Mouse (Mus musculus) lung, adult 18-20 months (tissue): ENCODE data around the gene Itsn1.

Experiments
- DNase-seq, 2 experiments: peaks; one replicate each; pipeline ENCODE4 v3.0.0; 2022; ENCODE audit warnings: mixed read lengths in 2 of 2

The Itsn1 gene

DNA sequence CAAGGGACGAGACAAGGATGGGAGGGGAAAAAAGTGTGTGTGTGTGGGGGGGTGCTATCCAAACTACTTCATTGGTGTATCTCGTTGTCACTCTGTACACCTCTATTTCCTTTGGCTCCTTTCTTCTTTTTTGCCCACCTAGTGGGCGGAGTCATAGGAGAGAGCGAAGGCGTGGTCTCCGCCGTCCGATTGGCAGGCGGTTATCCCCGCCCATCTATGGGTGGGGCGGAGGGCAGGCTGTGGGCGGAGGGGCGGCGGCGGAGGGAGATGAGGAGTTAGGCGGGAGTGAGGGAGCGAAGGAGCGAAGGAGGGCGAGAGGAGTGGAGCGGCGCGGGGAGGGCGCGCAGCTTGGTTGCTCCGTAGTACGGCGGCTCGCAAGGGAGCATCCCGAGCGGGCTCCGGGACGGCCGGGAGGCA lies at the start of gene Itsn1:
TSS of gene Itsn1 (plus strand) at position 216 of the 417 bp plus-strand sequence.
- DNase-seq: peak; percentile 99

DNA sequence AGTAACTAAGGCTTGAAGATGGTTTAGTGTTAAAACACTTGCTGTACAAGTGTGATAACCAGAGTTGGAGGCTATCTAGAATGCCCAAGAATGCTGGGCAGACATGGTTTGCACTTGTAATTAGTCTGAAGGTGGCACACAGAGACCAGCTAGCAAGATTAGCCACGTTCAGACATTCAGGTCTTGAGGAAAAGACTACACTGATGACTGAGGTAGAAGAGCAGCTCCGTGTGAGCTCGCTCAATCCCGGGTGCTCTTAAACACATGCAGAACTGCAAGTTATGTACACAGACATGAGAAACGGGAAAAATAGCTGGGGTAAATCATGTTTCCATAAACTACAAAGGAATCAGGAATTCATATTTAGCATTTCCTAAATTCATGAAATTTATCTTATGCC lies 48.4 kb upstream of the Itsn1 start:
- DNase-seq: no peak

DNA sequence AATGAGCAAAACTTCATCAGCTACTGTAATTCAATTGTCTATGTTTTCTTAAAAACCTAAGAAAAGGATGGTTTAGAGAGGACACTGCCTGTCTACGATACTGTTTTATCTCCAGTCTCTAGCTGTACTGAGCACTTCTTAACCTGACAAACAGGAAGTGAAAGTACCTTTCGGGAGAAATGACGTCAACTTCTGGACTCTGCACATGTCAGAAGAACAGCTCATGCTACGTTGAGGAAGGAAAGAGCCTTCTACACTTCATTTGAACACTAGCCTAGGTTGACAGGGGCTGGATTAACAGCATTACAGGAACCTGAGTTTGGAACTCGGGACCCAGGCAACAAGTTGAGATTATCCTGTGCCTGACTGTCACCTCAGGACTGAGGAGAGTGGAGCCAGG lies 43.6 kb upstream of the Itsn1 start:
- DNase-seq: no peak

DNA sequence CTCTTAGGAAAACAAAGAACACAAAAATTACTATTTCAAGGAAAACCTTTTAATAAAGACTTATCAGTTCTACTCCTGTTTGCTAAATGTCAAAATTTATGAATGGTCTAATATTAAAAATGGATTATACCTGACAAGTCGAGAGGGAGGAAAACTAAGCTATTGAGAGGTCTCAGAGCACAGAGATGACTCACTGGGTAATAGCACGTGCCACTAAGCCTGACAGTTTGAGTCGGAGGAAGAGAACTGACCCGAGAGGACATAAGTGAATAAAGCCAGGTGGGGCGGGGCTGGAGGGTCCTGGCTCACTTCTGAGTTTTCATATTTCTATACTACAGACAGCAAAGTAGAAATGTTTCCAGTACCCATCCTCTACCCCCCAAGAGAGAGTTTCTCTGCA lies 42.7 kb upstream of the Itsn1 start:
- DNase-seq: no peak

DNA sequence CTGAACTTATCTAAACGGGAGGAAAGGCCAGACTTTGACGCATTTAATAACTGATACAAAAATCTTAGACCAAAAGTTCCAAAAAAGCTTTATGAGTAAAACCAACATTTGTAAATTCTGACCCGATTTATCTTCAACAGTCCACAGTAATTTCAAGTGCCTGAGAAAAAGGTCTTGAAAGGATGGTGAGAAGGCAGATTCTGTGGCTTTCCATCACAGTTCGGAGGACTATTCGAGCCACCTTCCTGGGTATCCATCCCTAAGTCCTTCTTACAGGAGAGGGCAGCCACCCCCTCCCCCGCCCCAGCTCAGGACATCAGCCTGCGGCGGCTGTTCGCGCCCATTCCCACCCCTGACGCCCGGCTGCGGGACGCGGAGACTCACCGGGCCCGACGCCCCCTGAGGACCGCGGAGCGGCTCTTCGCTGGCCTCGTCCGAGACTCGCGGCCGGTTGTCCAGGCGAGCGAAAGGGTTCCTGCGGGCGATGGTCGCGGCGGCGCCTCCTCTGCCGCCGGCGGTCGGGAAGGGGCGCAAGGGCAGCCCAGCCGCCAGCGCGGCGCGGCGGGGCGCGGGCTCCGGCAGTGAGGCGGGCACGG lies 41.0 kb upstream of the Itsn1 start:
- no peak for DNase-seq

DNA sequence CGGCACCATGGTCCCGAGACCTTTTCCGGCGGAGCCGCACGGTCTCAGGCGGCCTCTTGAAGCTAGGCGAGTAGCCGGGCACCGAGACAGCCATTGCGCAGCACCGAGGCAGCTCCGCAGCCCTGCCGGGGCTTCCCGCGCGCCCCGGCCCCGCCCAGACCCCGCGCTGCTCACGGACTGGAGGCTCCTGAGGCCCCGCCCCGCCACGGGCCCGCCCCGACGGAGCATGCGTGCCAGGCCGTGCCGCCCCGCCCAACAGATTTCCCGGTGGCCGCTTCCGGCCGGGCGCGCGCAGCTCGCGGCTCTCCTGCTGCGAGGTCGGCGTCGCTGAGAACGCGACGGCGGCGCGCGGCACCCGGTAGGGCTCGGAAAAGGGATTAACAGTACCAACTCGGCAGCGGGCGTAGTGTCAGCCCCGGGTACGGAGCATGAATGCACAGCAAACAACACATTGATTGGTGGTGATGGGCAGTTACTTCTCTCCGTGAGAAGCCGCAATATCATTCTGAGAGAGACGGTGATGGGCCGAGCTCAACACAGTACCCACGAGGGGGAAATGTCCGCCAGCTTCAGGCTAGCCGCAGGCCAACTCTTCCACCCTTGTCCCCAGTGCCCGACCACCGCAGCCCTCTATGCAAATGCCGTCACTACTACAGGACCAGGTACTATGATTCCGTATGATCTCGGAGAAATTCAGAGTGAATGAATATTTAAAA lies 40.3 kb upstream of the Itsn1 start, which contains the start of gene Donson:
TSS of gene Donson (minus strand) at position 152 of the 716 bp plus-strand sequence.
- peak; percentile 92 to 95 for DNase-seq

DNA sequence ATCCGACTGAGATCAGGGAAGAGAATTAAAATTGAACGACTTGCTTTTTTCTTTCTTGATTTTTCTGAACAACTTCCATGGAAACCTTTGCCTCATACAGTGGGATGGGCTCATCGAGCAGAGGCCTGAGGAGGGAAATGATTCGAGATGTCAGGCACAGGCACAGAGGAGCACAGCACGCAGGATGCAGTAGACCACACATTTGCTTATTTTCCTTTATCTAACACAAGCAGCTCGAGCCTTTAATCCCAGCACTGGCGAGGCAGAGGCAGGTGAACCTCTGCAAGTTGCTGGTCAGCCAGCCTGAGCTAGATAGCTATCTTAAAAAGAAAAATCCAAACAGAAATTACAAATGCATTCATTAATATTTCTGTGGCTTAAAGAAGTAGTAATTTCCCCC lies 39.3 kb upstream of the Itsn1 start:
- DNase-seq: no peak

DNA sequence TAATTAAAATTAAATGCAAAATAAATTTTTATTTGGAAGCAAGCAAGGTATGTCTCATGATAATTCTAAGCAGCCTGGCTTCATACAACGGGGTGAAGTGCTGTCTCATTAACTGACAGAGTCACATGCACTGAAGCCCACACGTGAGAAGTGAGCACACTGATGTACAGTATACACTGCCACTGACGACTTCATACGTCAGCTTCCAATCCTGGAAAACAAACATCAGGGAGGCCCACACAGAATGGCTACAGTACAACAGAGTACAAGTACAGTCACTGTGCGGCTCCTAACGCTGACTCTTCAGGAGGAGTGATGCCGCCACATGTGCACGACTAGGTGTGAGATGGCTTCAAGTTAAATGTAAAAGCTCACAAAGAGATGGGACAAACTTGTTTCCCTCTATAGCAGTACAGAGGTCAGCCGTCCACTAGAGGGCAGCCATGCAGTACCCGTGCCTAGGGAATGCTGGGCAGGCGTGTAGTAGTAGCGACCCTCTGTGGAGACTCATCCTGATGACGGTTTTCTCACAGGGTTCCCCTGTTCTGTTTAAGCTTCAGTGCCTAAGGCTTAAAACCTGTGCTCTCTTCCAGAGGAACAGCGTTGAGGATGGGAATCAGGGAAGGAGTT lies 34.5 kb upstream of the Itsn1 start:
- DNase-seq: peak; percentile 59 to 72

DNA sequence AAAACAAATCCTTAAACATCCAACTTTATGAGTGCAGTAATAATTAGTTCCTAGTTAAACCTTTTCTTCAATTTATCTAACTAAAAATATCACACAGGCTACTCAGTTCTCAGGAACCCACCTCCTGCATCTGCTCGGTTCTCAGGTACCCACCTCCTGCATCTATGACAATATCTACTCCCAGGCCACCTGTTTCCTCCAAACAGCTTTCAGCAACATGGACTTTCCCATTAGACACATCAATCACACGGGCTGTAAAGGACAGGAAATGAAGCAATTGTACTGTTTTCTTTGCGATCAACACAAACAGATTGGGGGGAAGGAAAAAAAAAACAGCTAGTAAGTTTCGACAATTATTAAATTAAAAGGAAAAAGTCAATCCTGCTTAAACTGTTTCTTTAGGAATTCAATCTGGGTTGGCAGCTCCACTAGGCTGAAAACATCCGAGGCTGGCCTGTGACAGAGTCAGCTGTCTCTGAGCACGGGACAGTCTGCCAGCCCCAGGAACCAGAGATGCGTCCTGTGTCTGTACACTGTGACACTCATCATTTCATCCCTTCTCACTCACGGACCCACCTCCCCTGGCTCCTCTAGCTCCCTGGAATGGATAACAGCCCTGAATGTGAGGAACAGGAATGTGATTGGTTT lies 33.8 kb upstream of the Itsn1 start:
- no peak for DNase-seq

DNA sequence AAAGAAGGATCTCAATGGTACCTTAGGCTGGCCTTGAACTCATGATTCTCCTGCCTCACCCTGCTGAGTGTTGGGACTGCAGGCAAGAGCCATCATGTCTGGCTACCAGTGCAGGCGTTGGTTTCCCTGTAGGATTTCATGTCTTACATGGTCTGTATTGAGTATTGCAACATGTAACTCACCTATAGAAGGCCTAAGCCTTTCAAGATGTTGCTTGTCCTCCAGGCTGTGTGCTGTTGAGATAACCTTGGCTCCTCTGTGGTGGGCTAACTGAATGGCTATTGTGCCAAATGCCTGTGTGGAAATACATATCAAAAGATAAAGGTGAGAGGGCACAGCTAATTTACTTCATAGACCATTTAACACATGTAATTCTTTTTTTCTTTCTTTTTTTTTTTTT lies 30.1 kb upstream of the Itsn1 start:
- no peak for DNase-seq

DNA sequence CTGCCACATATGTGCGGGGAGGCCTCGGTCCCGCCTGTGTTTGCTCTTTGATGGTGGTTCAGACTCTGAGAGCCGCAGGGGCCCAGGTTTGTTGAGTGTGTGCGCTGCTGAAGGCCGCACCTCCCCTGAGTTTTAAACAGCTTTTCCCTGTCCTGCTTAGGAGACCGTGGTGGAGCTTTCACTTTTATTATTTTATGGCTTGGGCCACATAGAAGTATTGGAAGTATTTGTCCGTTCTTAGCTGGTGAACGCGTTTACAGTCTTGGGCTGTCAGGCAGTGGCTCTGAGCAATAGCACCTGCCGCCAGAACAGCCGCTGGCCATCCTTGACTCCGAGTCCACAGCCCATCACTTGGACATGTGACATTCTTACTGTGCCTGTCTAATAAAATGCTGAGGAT lies 27.2 kb upstream of the Itsn1 start:
- DNase-seq: peak; percentile 26 to 38

DNA sequence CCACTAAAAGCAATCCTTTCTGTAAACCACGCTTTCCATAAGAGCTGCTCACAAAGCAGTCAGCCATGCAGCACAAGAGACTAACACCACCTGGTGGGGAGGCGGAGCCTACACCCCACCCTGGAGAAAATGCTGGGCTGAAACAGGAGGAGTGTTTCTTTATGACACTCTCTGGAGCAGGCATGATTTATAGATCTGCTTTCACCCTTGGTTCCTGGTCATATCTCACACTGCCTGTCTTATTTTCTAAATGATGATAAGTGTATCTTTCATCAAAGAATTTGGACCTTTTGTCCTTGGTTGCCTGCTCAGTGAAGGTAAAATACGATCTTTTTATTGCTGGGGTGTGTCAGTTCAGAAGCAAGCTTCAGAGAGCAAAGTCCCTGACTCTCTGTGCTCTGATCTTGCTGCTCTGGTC lies 26.3 kb upstream of the Itsn1 start:
- no peak for DNase-seq

DNA sequence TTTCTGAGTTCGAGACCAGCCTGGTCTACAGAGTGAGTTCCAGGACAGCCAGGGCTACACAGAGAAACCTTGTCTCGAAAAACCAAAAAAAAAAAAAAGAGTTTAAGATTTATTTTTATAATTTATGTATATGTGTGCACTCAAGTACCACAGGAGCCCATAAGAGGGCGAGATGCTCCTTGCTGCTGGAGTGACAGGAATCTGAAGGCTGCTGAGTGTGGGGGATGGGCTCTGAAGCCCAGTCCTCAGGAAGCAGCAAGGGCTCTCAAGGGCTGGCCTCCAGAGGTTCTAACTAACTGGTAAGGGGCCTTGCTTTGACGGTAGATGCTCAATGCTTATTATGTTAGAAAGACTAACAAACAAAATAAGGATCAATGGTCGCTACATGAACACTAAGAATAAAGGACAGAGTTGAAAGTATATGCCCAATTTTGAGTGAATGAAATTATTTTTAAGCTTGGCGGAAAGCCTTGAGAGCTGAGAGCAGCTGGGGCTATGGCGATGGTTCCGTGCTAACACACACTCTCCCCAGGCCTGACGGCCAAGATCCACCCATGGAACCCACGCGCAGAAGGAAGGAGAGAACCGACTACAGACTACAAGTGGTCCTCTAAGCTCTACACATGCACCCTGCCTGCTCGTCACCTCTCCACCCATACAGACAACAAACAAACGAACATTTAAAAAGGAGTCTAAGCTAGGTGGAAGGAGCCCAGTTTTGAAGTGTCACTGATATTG lies 24.3 kb upstream of the Itsn1 start:
- DNase-seq: no peak

DNA sequence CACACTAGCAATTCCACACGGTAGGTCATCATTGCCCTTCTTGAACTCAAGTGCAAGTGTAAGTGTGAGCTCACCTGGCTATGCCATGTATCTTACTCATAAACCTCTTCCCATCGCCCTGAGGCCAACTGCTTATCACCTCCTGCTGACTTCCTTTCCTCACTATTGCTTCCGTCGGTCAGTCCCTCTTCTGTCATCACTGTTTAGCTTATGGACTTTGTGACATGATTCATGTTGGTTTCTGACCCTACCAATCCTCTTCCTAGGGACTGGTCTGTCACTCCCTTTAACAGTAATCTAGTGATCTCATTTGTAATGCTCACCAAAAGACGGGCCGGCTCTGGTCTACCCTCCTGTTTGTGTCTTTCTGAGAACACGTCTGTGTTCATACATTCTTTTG lies 18.8 kb upstream of the Itsn1 start:
- no peak for DNase-seq

DNA sequence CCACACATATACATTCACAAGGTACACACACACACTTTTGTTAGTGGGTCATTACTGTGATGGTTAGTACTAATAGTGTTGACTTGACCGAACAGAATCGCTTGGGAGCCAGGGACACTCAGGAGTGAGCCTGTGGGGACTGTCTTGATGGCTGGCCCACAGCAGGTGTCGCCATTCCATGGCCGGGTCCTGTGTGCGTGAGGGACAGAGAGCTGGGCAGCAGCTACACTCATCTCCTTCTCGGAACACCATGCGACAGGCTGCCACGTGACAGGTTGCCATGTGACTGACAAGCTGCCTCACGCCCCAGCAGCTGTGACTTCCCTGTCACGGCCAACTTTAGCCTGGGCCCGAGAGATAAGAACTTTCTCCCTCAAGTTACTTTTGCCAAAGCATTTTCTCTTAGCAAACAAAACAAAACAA lies 12.1 kb upstream of the Itsn1 start:
- peak; percentile 25 to 38 for DNase-seq

DNA sequence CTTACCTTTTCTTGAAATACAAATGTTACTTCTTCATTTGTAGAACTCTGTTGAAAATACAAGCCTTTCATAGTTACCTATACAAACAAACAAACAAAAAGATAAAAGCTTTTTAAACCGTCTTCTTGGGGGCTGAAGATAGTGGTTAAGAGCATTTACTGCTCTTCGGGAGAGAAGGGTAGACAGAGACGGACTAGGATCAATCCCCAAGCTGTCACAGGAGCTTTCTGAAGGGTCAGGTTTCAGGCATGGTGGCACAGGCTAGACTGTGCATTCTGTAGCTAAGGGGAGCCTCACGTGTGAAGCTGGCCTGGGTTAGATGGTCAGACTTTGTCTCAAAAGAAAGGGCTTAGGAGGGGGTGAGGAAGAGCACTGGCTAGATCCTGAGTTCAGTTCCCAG lies 11.7 kb upstream of the Itsn1 start:
- no peak for DNase-seq

DNA sequence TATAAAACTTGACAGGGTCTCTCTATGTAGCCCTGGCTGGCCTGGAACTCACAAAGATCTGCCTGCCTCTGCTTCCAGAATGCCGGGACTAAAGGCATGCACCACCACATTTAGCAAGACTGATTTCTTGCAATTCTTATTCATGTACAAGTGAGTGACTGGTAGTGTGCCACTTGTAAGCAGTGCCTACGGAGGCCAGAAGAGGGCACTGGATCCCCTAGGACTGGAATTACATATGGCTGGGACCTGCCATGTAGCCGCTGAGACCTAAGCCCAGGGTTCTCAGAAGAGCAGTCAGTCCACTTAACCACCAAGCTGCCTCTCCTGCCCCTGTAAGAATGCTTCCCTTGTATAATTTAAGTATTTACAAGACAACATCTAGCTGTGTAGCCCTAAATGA lies 4.8 kb upstream of the Itsn1 start:
- peak; percentile 51 to 60 for DNase-seq

DNA sequence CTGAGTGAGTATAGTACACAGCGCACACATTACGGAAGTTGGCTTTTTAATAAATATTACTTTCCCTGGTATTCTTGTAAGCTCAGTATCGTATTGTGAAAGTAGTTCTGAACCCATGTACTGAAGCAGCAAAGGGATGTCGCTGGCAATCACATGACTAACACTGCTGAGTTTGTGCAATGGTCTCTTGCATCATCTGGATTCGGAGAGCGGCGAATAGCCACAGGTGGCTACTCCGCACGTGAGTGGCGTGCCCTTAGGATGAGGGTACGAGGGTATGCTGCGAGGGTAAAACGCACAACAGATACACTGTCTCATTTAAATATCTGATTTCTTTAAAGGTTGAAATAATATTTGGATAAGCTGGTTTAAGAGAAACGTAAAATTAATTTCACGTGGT lies 1.6 kb upstream of the Itsn1 start:
- DNase-seq: peak; percentile 63 to 73

DNA sequence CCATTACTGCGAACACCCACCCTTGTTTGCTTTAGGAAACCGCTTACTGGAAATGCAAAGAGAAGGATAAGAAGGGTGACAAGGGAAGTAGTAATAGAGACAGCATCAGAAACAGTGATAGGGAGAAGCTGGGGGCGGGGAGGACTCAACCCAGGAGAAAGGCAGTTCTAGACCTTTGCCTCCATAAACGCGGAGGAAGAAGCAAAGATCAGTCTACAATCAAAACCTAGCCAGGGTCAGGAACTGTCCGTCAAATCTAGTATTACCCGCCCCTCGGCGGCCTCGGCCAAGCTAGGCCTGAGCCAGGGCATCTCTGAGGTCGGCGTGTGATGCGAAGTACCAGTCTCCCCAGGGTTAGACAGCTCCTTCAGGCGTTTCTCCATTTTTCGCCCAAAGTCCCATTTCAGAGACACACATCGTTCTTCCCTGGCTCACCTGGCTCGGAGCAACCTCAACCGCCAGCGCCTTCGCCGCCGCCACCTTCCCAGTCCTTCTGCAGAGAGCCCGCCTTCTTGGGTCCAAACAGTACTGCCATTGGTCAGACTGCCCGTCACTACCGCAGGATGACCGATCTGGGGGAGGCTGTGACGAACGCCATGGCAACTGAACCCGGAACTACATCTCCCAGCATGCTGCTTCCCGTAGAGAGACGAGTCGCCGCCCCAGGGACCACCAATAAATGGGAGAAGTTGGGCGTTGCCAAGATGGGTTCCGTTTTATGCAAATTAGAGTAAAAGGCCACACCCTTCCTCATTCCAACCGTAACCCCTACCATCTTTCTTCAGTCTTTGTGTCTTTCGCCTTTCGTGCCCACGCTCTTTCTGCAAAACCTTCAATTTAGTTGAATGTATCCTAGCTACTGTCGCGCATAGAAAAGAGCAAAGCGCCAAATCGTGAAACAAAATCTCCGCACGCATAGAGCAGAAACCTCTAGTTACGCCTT lies 687 bp upstream of the Itsn1 start, which contains the start of gene Cryzl1:
TSS of gene Cryzl1 (minus strand) at position 853 of the 943 bp plus-strand sequence.
- DNase-seq: peak; percentile 99 to 100

DNA sequence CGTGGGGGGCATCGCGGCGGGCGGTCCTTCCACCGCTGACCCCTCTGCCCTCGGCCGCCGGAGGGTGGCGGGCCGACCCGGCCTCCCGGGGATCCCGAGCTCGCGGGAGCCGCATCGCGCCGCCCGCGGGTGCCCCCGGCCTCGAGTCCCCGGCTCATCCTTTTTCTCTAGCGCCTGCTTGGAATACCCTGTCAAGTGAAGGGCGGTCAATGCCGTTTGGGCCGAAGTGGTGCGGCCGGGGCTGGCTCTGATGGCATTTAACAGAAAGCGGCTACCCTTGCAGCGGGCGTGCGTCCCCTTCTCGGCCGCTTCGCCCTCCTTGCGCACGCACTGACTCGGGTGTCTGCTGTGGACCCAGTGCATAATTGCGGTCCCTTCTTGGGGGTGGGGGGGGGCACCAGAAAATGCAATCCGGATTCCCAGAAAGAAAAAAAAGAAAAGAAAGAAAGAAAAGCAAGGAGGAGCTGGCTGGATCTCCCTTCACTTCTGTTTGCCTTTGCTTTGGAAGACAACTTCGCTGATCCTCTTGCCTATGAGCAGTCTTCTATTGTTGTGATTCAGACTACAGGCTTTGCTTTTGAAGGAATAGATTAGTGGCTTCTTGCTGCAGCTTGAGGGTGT lies 850 bp downstream of the Itsn1 start:
- peak; percentile 24 to 30 for DNase-seq

DNA sequence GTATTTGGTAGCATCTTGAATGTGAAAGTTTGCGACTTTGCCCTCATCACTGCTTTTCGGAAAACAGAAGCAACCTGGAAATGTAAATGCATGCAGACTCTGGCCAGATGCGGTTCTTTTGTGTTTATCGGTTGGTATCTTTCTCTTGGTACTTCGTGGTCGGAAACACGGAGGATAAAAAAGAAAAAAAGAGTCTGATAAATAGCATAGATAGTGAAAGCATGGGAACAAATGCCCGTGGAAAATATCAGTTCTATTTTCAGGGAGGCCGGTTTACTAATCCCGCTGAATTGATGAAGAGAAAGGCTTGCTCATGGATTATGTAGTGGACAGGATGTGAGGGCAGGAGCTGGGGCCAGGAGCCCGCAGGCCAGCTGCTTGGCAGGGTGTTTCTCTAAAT lies 1.4 kb downstream of the Itsn1 start:
- no peak for DNase-seq
